Mouse (Mus musculus) spleen, postnatal 10 days (tissue): Measurements from ENCODE around the gene 5730522E02Rik.

Experiments used
- DNase-seq, 2 experiments: peaks; one replicate each; pipeline ENCODE4 v3.0.0; 2021 to 2022; ENCODE audit warnings: low spot score in 2 of 2

The 5730522E02Rik gene

DNA sequence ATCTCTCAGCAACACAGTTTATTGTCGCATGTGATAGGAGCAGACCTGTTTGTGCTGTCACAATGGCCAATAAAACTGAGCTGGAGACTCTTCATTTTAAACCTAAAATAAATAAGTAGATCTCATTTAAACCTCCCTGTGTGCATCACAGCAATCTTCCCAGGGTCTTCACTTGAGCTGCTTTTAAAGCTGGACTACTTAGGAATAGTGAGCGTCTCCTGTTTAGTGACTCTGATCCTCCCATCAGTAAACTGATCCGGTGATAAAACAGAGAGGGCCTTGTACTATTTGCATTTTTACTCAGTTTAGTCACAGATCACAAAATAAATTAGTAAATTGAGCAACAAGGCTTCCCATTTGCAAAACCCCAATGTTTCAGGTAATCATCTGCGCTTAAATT is 206.5 kb downstream of the 5730522E02Rik start:
- no peak for DNase-seq

DNA sequence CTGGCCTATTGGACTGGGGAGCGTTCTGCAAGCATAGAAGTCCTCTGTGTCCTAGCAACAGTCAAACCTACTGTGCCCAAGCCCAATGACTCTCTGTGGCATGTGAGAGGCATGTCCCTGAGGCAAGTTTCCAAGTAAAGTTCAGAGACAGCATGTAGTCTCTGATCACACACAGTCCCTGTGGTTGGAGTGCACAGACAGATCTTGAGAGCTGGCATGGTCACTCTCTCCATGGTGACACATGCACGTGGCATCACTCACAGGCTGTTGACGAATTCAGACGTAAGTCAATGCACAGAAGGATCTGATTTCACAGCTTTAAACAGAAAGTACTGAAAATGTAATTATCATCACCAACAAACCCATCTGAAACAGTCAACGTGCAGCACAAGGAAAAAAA is 210.8 kb downstream of the 5730522E02Rik start:
- DNase-seq = no peak

DNA sequence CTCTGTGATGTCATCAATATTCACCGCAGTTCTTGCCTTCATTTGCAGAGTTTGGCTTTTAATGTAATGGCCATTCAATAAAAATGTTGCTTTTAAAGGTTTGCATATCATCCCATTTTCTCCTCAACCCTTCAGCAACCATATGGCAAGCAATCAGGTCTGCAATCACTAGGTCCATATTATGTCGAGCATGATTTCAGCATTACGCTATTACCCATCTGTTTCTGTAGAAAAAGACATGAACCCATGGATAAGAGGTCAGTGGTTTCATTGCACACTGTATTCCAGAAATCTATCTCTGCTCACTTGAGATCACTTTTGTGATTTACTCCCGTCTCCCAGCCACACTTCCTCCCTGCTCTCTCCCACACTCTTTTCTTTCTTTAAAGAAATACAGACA is 213.1 kb downstream of the 5730522E02Rik start:
- no peak for DNase-seq

DNA sequence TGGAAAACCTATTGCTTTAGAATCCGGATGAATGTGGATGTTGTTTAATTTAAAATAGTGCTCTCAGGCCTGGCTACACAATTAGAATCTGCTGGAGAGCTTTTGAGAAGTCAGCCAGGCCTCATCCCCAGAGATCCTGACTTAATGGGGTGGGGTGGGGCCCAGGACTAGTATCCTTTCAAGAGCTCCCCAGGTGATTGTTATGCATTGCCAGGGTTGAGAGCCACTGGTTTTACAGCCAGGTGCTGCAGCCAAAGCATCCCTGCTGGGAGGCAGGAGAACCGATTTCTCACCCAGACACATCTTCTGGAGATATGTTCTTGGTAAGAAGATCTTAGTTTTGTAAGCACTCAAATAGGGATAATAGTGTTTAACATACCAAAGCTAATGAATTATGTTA is 216.4 kb downstream of the 5730522E02Rik start:
- no peak for DNase-seq

DNA sequence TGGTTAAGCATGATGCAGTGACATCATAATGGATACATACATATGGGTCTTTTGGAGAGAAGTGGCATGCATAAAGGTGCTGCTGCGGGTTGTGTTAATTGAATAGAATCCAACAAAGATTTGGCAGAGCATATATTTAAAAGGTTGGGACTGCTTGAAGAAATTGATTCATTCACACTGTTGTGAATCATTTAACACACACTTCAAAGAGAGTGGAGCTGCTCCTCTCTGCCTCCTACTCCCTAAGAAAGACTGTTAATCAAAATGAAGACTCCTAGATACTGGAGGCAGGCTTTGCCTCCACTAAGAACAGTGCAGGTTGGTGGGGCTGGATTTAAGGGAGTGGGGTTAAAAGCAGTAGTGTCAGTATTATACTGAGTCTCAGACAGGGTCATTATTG is 218.3 kb downstream of the 5730522E02Rik start:
- no peak for DNase-seq

DNA sequence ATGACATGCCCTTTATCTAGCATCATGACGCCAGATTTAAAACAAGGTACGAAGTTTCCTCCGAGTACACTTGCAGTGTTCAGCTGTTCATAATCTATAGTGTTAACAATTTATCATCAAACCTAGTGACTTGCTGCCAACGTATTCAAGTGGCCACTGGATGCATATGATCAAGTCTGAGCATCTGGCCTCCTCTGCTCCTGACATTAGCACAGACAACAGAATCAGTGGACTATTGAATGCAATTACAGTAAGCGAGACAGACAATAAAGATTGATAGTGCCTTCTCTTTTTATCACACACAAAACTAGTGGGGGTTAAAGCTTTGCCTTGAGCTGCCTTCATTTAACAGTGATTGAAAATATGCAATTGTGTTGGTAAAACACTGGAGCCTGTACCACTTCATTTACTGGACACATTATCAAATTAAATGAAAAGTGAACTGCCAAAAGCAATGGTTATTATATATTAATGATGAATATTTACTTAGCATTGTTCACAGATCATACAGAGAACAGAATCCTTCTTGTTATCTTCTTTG is 231.8 kb downstream of the 5730522E02Rik start:
- DNase-seq = no peak

DNA sequence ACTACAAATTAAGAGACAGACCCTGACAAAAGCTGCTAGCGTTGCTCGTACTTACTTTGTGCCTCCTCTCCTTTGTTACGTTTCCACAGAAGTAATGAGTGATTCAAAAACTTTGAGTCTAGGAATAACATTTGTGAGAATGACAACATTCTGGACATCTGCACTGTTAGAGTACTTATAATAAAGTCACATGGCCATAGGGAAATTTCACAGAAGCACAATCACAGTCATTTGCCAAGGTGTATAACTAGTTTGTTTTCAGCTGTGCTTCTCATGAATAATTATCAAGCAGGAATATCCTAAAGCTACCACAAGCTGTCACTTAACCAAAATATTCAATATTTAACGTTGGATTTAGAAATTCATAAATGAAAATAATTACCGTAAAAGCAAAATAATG is 269.1 kb downstream of the 5730522E02Rik start:
- DNase-seq = no peak

DNA sequence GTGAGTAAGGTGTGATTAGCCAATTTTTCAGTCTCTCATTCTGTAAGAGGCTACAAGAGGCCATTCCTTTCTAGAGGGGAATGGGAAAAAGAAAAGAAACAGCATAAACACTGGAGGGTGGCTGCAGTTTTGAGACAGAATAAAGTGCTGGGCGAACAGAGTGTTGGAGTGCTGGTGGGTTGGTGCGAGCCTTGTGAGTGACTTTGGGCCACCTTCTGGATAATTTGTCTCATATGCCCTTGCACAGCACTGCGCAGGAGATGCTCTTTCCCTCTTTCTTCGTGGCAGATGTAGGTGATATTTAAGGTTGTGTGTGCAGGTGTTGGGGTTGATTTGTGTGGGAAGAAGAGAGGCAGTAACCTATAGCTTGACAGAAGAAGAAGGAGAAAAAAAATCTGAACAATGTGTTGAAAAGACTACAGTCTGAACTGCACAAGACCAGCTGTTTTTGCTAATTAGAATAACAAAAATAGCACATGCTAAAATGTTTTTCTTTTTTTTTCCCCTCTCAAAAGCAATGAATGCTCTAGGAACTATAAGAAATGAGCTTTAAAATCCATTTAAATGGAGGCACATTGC is 269.8 kb downstream of the 5730522E02Rik start:
- no peak for DNase-seq

DNA sequence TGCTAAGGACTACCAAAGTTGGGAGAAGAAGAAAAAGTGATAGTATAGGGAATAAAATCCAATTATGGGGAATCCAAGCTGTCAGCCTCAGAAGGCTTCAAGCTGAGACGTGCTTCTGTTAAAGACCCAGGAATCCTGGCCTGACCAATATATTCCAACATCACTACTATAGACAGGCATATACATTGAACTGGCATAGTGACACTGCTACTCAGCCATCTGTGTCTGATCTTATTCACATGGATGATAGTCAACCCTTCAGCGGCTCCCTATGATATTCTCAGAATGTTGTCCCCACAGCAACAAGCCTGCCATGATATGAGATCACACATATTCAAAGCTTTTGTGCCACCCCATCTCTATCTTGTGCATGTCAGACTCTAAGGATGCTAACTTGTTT is 284.3 kb downstream of the 5730522E02Rik start:
- DNase-seq = no peak

DNA sequence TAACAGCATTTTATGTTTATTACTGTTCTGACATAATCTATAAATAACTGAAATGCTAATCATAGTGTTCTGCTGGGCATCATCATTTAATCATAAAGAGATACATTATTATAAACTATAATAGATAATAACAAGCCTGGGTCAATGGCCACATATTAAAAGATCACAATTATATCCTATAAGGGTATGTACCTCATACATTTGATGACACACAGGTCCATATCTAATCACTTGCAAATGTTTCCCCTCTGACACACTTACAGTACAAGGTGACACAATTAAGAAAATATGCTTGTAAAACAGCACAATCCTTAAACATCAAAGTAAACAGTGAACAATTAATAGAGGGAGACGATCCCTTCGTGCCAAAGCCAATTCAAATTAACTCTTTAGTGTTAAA is 308.2 kb downstream of the 5730522E02Rik start:
- DNase-seq = no peak

DNA sequence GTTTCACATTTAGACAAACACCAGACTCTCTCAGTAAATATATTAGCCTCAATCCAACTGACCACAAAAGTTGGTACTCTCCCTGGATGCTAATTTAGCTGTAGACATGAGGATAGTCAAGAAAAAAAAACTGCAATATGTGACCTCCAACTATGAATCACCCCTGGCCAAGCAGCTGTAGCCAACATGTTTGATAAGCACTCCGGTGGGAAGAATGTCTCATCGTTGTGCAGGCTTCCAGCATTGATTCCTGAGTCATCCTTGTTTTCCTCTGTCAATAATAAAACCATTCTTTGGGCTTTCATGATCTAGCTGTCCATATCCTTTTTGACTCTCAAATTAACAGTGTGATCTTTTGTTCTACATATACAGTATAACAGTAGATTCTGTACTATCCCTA is 308.9 kb downstream of the 5730522E02Rik start:
- no peak for DNase-seq

DNA sequence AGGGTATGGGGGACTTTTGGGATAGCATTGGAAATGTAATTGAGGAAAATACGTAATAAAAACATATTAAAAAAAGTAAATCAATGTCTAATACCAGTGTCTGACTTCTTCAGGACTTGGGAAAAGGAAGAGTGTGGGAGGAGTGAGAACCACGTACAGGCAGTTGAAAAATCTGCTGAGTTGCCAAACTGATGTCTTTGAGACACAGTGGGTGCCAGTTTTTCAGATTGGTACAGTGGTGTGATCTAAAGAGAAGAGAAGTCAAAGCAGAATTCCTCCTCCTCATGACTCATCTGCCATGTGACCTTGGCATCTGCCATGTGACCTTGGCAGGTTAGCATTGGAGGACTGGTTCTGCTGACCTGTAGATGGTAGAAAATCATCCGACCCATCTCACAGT is 316.7 kb downstream of the 5730522E02Rik start:
- no peak for DNase-seq

DNA sequence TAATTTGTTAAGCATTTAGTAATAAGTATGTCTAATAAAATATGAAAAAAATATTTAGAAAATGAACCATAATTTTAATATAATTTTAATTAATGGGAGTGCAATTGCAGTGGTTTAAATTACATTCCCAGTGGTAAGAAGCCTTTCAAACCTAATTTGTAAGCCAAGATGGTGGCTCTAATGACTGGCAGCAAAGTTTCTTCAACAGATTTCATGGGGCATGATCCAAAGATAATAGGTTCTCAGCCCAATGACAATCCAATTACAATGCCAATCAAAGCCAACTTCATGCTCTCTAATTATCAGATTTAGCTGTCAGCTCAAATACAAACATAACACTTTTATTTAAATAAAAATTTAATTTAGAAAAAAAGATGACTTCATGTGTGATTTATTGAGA is 337.6 kb downstream of the 5730522E02Rik start:
- no peak for DNase-seq

DNA sequence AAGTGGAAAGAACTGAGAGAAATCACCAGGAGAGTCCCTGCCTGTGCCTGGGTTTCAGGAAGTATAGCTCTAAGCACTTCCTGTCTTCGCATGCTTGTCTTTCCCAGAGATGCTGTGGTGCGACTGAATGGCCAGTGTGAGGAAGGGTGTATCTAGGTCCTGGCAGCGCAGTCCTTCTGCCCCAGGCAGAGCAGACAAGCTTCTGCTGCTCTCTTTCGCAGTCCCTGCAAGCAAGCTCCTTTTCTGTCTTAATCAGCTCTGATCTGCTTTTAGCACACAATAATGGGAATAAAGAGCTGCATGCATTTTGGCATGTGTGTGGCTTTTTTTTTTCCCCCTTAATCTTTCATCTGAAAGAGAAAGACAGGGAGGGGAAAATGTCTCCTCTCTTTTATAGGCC is 338.2 kb downstream of the 5730522E02Rik start:
- DNase-seq = no peak

DNA sequence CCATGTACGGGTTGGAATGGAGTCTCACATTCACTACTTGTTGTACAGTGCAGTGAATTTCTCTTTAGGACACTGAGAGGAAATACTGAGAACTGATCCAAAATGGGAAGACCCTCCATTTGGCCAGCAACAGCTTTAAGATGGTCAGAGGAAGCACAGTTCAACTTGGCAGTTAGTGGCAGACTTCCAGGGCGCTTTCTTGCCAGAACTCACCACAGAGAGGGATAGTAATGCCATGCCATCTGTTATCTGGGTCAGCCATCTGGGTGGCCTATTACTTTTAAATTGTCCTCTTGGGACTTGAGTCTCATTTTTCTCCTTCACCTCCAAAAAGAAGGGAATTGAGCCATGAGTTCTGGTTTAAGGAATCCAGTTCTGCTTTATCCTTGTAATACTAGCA is 344.3 kb downstream of the 5730522E02Rik start:
- DNase-seq = no peak

DNA sequence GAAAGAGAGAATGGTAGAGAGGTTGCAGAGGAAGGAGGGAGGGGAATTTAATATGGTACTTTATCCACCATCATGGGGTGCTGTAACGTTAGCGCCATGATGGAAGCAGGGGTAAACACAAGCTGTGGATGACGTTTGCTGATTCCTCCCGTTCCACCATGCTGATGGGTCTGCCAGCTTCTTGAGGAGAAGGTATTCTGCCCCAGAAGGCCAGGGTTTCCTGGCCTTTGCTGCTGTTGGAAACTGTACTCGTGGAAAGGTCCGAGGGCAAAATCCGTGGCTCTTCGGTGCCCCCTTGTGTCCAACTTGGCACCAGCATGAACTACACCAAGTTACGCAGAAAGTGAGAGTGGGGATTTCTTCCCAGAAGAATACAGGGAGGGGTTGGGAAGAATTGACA is 347.9 kb downstream of the 5730522E02Rik start:
- peak; percentile 35 to 67 for DNase-seq

DNA sequence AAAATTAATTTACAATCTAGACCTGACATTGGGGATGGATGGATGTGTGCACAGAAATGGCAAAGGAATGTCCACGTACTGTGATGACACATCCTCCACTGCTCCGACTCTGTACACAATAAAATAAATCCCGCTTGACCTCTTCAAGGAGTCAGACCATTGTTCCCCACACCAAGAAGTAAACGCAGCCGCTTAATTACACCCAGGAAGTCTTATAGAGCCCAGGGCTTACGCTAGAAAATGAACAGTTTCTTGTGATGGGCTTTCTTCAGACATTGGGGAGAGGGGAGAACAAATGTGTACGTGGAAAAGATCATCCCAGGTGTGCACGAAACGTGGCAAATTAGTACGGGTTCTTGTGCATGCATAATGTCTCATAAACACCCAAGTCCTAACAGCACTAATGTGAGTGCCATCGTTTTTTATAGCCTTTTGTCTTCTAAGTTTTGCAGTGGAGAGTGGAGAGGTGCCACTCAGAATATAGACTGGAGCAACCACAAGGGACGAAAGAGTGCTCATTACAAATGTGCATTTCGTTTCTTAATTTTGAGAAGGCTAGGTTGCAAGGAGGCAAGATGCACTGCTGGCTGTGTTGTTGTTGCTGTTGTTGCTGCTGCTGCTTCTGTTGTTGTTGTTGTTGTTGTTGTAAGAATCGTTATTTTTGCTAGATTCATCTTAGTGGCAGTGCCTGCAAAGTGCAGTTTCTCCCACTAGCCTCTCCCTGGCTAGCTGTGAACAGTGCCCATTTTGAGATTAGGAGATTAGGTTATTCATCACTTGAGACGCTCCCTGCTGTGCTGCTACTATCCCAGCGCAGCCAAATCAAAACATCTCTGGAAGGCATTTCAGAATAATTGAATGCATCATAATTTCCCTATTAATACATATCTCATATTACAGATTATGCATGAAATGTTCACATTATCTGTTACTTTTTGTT is 353.7 kb downstream of the 5730522E02Rik start:
- DNase-seq = no peak

DNA sequence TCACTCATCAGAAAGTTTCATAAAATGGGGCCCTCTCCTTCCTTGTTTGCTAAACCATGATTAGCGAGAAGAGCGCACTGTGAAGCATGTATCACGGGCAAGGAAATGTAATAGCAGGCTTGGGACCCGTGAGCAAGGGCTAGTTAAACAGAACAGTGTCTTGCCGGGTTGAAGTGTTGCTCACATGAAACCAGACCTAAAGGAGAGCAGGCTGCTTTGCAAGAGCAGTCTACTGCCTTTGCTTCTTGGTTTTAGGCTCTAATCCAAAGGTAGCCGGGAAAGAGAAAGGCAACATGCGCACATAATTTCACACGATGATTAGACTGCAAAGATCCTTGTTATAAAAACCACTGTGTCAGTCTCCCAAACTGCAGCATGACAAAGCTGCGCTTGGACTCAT is 354.8 kb downstream of the 5730522E02Rik start:
- no peak for DNase-seq

DNA sequence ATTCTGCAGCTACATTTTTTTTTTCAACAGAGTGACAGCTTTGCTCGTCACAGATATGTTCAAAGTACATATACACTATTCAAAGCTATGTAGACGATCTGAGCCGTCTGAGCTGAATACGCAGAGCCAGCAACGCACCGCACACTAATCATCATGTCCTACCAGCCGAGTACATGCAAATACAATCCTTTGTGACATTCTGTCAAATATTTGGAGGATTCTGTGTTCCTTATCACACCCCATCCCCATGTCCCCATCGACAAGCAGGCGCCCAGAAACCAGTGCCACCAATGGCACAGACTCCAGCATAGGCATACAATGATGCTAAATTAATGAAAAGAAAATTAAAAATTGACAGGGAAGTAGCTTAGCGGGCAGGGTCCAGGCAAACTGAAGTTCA is 356.3 kb downstream of the 5730522E02Rik start:
- no peak for DNase-seq

DNA sequence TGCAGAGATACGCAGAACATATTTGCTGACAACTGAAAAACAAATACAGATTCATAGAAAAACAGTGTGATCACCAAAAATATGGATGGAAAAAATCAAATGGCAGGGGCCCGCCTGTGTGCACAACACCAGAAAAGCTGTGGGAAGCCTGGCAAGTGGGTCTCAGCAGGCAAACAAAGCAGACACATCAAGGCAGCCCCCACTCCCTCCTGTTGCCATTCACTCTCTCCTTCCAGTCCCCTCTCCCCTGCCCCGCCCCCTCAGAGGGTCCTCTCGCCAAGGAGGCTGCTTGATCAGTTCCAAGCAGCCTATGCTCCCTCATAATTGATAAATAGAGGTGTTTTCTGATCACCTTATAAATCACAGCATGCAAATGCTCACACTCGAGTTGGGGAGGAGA is 357.5 kb downstream of the 5730522E02Rik start:
- DNase-seq = no peak

DNA sequence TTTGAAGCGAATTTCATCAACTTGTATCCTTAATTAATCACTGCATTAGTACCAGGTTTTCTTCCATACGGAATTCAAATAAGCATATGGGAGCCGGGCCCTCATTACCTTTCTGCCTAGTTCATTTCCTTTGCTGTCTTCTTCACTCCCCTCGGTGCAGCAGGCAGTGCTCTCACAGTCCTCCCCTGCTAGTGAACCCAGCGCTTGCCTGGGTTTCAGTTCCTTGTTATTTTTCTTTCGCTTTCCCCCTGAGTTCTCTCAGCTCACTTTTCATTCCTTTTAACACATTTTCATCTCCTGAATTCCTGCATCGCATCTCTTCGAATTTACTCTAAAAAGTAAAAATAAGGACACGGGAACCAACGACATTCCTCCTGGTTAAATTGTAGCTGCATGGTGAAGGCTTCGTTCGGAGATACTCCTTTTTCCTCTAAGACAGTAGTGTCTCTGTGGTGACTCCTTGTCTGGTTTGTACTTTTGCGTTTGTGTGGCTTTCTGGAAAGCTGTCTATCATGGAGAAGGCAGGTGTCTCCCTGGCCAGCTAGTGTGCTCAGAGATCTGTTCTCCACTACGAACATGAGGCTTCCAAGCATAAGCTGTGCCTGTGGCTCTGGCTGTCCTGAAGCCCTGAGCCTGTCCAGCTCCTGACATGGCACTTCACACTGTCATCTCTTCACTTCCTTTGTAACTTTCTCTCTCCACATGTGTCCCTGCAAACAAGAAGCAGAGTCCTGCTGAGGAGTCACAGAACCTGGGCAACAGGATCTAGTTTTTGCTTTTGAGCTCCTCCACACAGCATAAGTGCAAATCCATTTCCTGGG is 361.5 kb downstream of the 5730522E02Rik start:
- DNase-seq = peak in 1 of 2 experiments; percentile 33

DNA sequence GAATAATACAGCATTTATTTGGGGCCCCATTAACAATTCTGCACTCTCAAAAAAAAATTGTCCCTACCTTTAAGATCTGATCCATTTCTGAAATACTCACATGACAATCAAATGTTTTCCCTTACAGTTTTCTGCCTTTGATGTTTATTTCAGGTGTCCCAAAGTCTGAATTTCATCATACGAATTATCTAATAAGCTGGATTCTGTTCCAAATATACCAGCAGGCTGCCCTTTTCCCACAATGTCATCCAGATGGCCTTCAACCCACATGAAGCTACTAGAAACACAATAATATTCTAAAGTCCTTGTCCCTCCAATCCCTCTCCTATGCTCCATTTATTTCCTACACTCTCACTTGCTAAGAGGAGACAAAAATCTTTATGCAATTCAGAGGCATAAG is 372.1 kb downstream of the 5730522E02Rik start:
- DNase-seq = no peak
